ENCODE assay signal across 25 mouse cellular contexts in genomic region chr4:130999744-131000527, GRCm38 (mm10). TPM values are rescaled to one million over a fixed set of nuclear protein-coding genes. Genes with fewer than 3 reads are reported as not detected.
A peak's percentile ranks its signal among the peaks of the same experiment; 100 is the strongest.
DNase-seq lines count a peak whose midpoint lies in the region; ATAC-seq and TF ChIP-seq lines count a peak whose summit lies in the region.
"Had no signal": no experiment of that assay in that cellular context is flagged by ENCODE, and none has a peak within 500 bp of the region (broad histone marks: within the 10 kb centered on the region; RNA-seq: fewer than 3 reads in every experiment).

No protein-coding gene starts in this region.

- no peaks in the 10 kb centered on the region for H3K27me3 ChIP-seq in forebrain, embryonic 13.5 days
- no peaks in the 10 kb centered on the region for H3K27me3 ChIP-seq in forebrain, embryonic 11.5 days (ENCODE audit: control insufficient read depth, insufficient read depth, low read length)
- no peaks in the 10 kb centered on the region for H3K27me3 ChIP-seq in neural tube, embryonic 13.5 days
- no peaks in the 10 kb centered on the region for H3K27me3 ChIP-seq in forebrain, postnatal 0 days (ENCODE audit: insufficient read depth, low read length)
- H3K27me3 ChIP-seq: heart, embryonic 13.5 days had no signal

- peaks cover 8% of the 10 kb centered on the region for H3K9me3 ChIP-seq in forebrain, embryonic 13.5 days (replicated peaks)
- H3K9me3 ChIP-seq in forebrain, embryonic 11.5 days (ENCODE audit: control insufficient read depth, low read length) = no peaks in the 10 kb centered on the region
- H3K9me3 ChIP-seq in neural tube, embryonic 13.5 days = 0 out of 2 replicates have a peak, but pooled peaks cover 6% of the 10 kb centered on the region
- no peaks in the 10 kb centered on the region for H3K9me3 ChIP-seq in forebrain, postnatal 0 days (ENCODE audit: low read length)

- H3K4me3 ChIP-seq in forebrain, embryonic 13.5 days = no peak overlapping the region
- no peak overlapping the region for H3K4me3 ChIP-seq in forebrain, embryonic 11.5 days (ENCODE audit: low read depth, low read length)
- no peak overlapping the region for H3K4me3 ChIP-seq in neural tube, embryonic 13.5 days
- H3K4me3 ChIP-seq in forebrain, postnatal 0 days (ENCODE audit: low read depth, low read length) = no peak overlapping the region
- H3K4me3 ChIP-seq: embryonic facial prominence, embryonic 10.5 days; heart, embryonic 13.5 days; left cerebral cortex, adult 2 months; megakaryocyte, embryonic 14.5 days had no signal

- 70% methylated on average over 5 of the region's 5 CpGs for WGBS in forebrain, embryonic 13.5 days
- 78% methylated on average over 5 of the region's 5 CpGs for WGBS in forebrain, embryonic 11.5 days
- 74% methylated on average over 5 of the region's 5 CpGs for WGBS in neural tube, embryonic 13.5 days
- 56% methylated on average over 5 of the region's 5 CpGs for WGBS in forebrain, postnatal 0 days

- H3K9ac ChIP-seq in forebrain, embryonic 13.5 days = no peak overlapping the region
- no peak overlapping the region for H3K9ac ChIP-seq in forebrain, embryonic 11.5 days (ENCODE audit: low read length)
- H3K9ac ChIP-seq in neural tube, embryonic 13.5 days = no peak overlapping the region
- H3K9ac ChIP-seq in forebrain, postnatal 0 days = no peak overlapping the region
- H3K9ac ChIP-seq: heart, embryonic 13.5 days; liver, postnatal 0 days had no signal

- peaks cover 23% of the 10 kb centered on the region for H3K4me1 ChIP-seq in forebrain, embryonic 13.5 days
- peaks cover 4% of the 10 kb centered on the region; the same call in 1 of the 2 replicates for H3K4me1 ChIP-seq in forebrain, embryonic 11.5 days (replicated peaks; ENCODE audit: control insufficient read depth, insufficient read depth, low read length)
- peaks cover 23% of the 10 kb centered on the region for H3K4me1 ChIP-seq in neural tube, embryonic 13.5 days (replicated peaks)
- peaks cover 7% of the 10 kb centered on the region; the same call in 1 of the 2 replicates for H3K4me1 ChIP-seq in forebrain, postnatal 0 days (ENCODE audit: insufficient read depth)
- H3K4me1 ChIP-seq: heart, embryonic 13.5 days; megakaryocyte, embryonic 14.5 days had no signal

- no peak for DNase-seq in forebrain, embryonic 11.5 days (ENCODE audit: low spot score)
- DNase-seq in neural tube, embryonic 10.5 days (ENCODE audit: extremely low spot score, low spot score) = no peak
- DNase-seq in forebrain, postnatal 0 days = peak; percentile 21
- DNase-seq in heart, adult 18-20 months = no peak
- no peak for DNase-seq in adrenal gland, postnatal 10 days
- DNase-seq: cerebellum, adult 9-10 months; gastrocnemius, postnatal 10 days; heart, adult 11 months; kidney, adult 9 months; kidney, postnatal 25 days; left cerebral cortex, postnatal 4 days; liver, postnatal 0 days; lung, postnatal 14 days had no signal

- no peak for TF ChIP-seq CTCF in forebrain, postnatal 0 days (IDR thresholded peaks at IDR 0.05; ENCODE audit: low read depth)

- peak overlapping the region; percentile 80 for H3K27ac ChIP-seq in forebrain, embryonic 13.5 days
- no peak overlapping the region for H3K27ac ChIP-seq in forebrain, embryonic 11.5 days (ENCODE audit: low read depth, low read length)
- H3K27ac ChIP-seq in neural tube, embryonic 13.5 days (replicated peaks) = peak overlapping the region; percentile 69
- H3K27ac ChIP-seq in forebrain, postnatal 0 days (ENCODE audit: low read depth, low read length) = peak overlapping the region; percentile 62
- H3K27ac ChIP-seq: embryonic facial prominence, embryonic 10.5 days; heart, embryonic 13.5 days; left cerebral cortex, adult 2 months had no signal

- no peak overlapping the region for H3K4me2 ChIP-seq in forebrain, embryonic 13.5 days
- H3K4me2 ChIP-seq in forebrain, embryonic 11.5 days (ENCODE audit: low read depth, low read length, severe bottlenecking) = no peak overlapping the region
- no peak overlapping the region for H3K4me2 ChIP-seq in neural tube, embryonic 13.5 days
- no peak overlapping the region for H3K4me2 ChIP-seq in forebrain, postnatal 0 days (ENCODE audit: low read depth)
- H3K4me2 ChIP-seq: heart, embryonic 13.5 days had no signal

- ATAC-seq in forebrain, embryonic 13.5 days = peak; percentile 45
- ATAC-seq in forebrain, embryonic 11.5 days (replicated peaks; ENCODE audit: low FRiP score) = no peak
- ATAC-seq in neural tube, embryonic 13.5 days (ENCODE audit: low read depth) = no peak
- peak; percentile 29; the same call in 1 of the 2 replicates for ATAC-seq in forebrain, postnatal 0 days
- ATAC-seq: liver, postnatal 0 days had no signal

- H3K36me3 ChIP-seq in forebrain, embryonic 13.5 days (ENCODE audit: poor library complexity, severe bottlenecking) = no peaks in the 10 kb centered on the region
- no peaks in the 10 kb centered on the region for H3K36me3 ChIP-seq in forebrain, embryonic 11.5 days (ENCODE audit: control insufficient read depth, insufficient read depth, low read length)
- no peaks in the 10 kb centered on the region for H3K36me3 ChIP-seq in neural tube, embryonic 13.5 days
- no peaks in the 10 kb centered on the region for H3K36me3 ChIP-seq in forebrain, postnatal 0 days (ENCODE audit: insufficient read depth)
- H3K36me3 ChIP-seq: embryonic facial prominence, embryonic 10.5 days; heart, embryonic 13.5 days had no signal

RNA-seq across cellular contexts. Expression of gene Matn1, which starts 55.8 kb away (rescaled TPM):
- not detected in 2 replicates for polyA plus RNA-seq in forebrain, embryonic 13.5 days (2015; fragmentation: Nextera tagmentation; extraction: Ambion mirVana)
- not detected in 2 replicates for polyA plus RNA-seq in forebrain, embryonic 11.5 days (2014; fragmentation: Nextera tagmentation; extraction: Ambion mirVana)
- 4.2 and 4.6 TPM in 2 replicates for polyA plus RNA-seq in neural tube, embryonic 13.5 days (2015; fragmentation: Nextera tagmentation; extraction: Ambion mirVana)
- total RNA-seq in forebrain, postnatal 0 days (2014; rRNA removed) = 0.24 and 0.38 TPM in 2 replicates
- 0.16 and 0.27 TPM in 2 replicates for polyA plus RNA-seq in forebrain, postnatal 0 days (2015; fragmentation: Nextera tagmentation; extraction: Ambion mirVana)
- not detected for total RNA-seq in heart, adult 18-20 months (2021)
- not detected for total RNA-seq in adrenal gland, postnatal 10 days (2021)
- total RNA-seq: adrenal gland, adult 18-20 months; common myeloid progenitor, adult 5-6 weeks; heart, postnatal 25 days; liver, adult 2 months; neutrophil, adult 5-6 weeks had no signal
- polyA plus RNA-seq: embryonic facial prominence, embryonic 10.5 days; heart, embryonic 13.5 days; intestine, embryonic 14.5 days; liver, adult 2 months; liver, postnatal 0 days had no signal

Comparison
In these comparisons a context has a peak if more than half of its experiments do, and no peak if none do; other contexts are left out.
1. ATAC-seq: peak in forebrain, embryonic 13.5 days (single experiment) and forebrain, postnatal 0 days (single experiment); none in forebrain, embryonic 11.5 days (single experiment) and neural tube, embryonic 13.5 days (single experiment).